Mouse (Mus musculus) erythroblast, embryonic 14.5 days (primary cell): ENCODE results near the gene Plet1.

Experiments used
- GATA1 ChIP-seq: IDR thresholded peaks from 2 replicates; pipeline ENCODE4 v1.6.1; 2012; ENCODE audit warnings: low read length, inconsistent platforms, mixed read lengths
- TAL1 ChIP-seq: IDR thresholded peaks from 3 replicates; pipeline ENCODE4 v1.6.1; 2012; ENCODE audit warnings: low read length, inconsistent platforms, mixed read lengths

- no peak for TF ChIP-seq GATA1
- TF ChIP-seq TAL1: no peak
Measured at GRCm38 (mm10) chr9:50515462-50515861, 21.1 kb downstream of the Plet1 start.
